Mouse (Mus musculus) lung, postnatal 0 days (tissue): ENCODE data around the gene Polr2e. TPM values are rescaled to one million over a fixed set of nuclear protein-coding genes. Genes with fewer than 3 reads are reported as not detected.
A peak's percentile ranks its signal among the peaks of the same experiment; 100 is the strongest.

Experiments used
- ATAC-seq: fragments of 200-750 bp; cut with Nextera tagmentation; 2 replicates; pipeline ENCODE4 v1.8.0; 2017; ENCODE audit warnings: moderate library complexity
- DNase-seq: peaks from one replicate; pipeline ENCODE4 v3.0.0-alpha.2; 2016; ENCODE audit warnings: low spot score
- H3K27ac ChIP-seq: fragments of 300-500 bp; sonication (generic); 2 replicates; pipeline ENCODE4 v1.5.1; 2014; ENCODE audit warnings: antibody characterized with exemption, mild to moderate bottlenecking, low read length, mixed read lengths
- H3K27me3 ChIP-seq: fragments of 300-500 bp; sonication (generic); replicated peaks from 2 replicates; pipeline ENCODE4 v1.6.1; 2014; ENCODE audit warnings: low read length, mixed read lengths; ENCODE audit not compliant: insufficient read depth
- H3K36me3 ChIP-seq: fragments of 300-500 bp; sonication (generic); 2 replicates; pipeline ENCODE4 v1.6.1; 2014; ENCODE audit warnings: low read length, mixed read lengths; ENCODE audit not compliant: insufficient read depth
- H3K4me1 ChIP-seq: fragments of 300-500 bp; sonication (generic); 2 replicates; pipeline ENCODE4 v1.6.1; 2014; ENCODE audit warnings: antibody characterized with exemption, low read depth, low read length, mixed read lengths; ENCODE audit not compliant: insufficient read depth
- H3K4me2 ChIP-seq: fragments of 300-500 bp; sonication (generic); replicated peaks from 2 replicates; pipeline ENCODE4 v1.6.1; 2014; ENCODE audit warnings: low read depth, mild to moderate bottlenecking, low read length, moderate library complexity, mixed read lengths
- H3K4me3 ChIP-seq: fragments of 300-500 bp; sonication (generic); 2 replicates; pipeline ENCODE4 v1.5.1; 2014; ENCODE audit warnings: low read depth, low read length
- H3K9ac ChIP-seq: fragments of 300-500 bp; sonication (generic); replicated peaks from 2 replicates; pipeline ENCODE4 v1.6.1; 2014; ENCODE audit warnings: low read depth, mild to moderate bottlenecking
- H3K9me3 ChIP-seq: fragments of 300-500 bp; sonication (generic); 2 replicates; pipeline ENCODE4 v1.6.1; 2016; ENCODE audit warnings: low read length, mixed read lengths
- CTCF ChIP-seq: IDR thresholded peaks from 2 replicates; pipeline ENCODE4 v1.5.1; 2016; ENCODE audit warnings: antibody characterized with exemption, mild to moderate bottlenecking
- EP300 ChIP-seq: IDR thresholded peaks from 2 replicates; pipeline ENCODE4 v1.6.1; 2016; ENCODE audit warnings: antibody characterized with exemption, mild to moderate bottlenecking, control low read depth
- WGBS: fragments of 180-500 bp; shearing (Covaris S2); extraction: QIAGEN DNeasy Blood & Tissue Kit; methylation state at CpG from one replicate; pipeline ENCODE4 v1.1.7; 2014; 5-methylcytosine and 5-hydroxymethylcytosine counted together
- polyA plus RNA-seq: library from polyadenylated mRNA; unstranded; fragments of >200 nt; fragmentation: Nextera tagmentation; extraction: Ambion mirVana; gene quantifications from 2 replicates; pipeline ENCODE4 v1.2.1, GENCODE M21; 2015

Gene Polr2e
- polyA plus RNA-seq, 1 experiment from 2014 or later = 202 TPM

DNA sequence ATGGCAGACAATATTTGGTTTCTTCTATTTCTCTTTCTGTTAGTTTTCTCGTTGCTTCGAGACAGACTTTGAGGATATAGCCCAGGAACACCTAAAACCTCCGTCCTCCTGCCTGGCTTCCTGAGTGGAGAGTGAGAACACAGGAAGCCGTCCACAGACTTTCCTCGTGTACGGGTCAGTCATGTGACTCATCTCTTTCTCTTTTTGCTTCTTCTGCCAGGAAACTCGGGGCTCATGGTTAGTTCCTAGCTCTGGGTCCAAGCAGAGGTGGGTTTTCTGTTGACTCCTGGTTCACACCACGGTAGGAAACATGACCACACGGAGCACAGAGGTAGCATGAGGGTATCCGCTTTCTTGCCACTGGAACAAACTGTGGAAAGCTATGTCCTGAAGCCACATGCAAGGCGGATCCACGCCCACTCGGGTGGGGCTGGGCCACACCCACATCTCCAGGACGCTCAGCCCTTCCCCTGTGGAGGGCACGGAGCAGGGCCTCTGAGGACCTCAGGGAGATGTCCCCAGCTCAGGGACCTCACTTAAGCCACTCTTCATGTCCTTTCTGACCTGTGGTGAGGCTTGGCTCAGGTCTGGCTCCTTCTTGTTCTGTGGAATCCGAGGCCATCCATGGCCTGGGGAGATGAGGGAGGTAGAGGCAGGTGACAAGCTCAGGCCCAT, 40.9 kb upstream of the Polr2e start:
- no peak overlapping the region for H3K9ac ChIP-seq
- no peak overlapping the region for H3K27ac ChIP-seq
- no peak for ATAC-seq
- H3K4me1 ChIP-seq = peaks cover 20% of the 10 kb centered on the region
- WGBS = 64% methylated on average over 16 of the region's 16 CpGs
- no peaks in the 10 kb centered on the region for H3K9me3 ChIP-seq
- H3K36me3 ChIP-seq = peaks cover 38% of the 10 kb centered on the region
- H3K27me3 ChIP-seq = no peaks in the 10 kb centered on the region
- no peak overlapping the region for H3K4me3 ChIP-seq
- no peak overlapping the region for H3K4me2 ChIP-seq
- TF ChIP-seq EP300 = no peak
- DNase-seq = no peak

DNA sequence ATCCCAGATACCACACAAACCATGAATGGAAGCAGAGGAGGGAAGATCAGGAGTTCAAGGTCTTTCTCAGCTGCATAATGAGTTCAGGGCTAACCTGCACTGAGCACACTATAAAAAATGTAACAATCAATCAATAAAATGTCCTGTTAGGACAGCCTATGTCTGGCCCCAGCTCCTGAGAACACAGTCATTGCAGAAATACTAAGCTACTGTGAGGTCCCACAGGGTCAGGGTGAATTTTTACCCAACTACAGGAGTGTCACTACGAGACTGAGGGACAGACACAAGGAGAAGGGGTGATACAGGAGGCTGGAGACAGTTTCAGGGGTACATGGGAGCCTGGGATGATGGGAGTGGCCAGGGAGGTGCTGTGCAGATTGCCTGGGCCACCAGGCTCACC, 38.8 kb upstream of the Polr2e start:
- peaks cover 23% of the 10 kb centered on the region for H3K4me1 ChIP-seq
- no peaks in the 10 kb centered on the region for H3K27me3 ChIP-seq
- H3K9ac ChIP-seq = no peak overlapping the region
- no peak overlapping the region for H3K4me2 ChIP-seq
- no peaks in the 10 kb centered on the region for H3K9me3 ChIP-seq
- no peak for TF ChIP-seq CTCF
- TF ChIP-seq EP300 = no peak
- 94% methylated on average over 1 of the region's 1 CpGs for WGBS
- no peak overlapping the region for H3K4me3 ChIP-seq
- H3K36me3 ChIP-seq = peaks cover 40% of the 10 kb centered on the region
- no peak overlapping the region for H3K27ac ChIP-seq
- ATAC-seq = no peak
- no peak for DNase-seq

DNA sequence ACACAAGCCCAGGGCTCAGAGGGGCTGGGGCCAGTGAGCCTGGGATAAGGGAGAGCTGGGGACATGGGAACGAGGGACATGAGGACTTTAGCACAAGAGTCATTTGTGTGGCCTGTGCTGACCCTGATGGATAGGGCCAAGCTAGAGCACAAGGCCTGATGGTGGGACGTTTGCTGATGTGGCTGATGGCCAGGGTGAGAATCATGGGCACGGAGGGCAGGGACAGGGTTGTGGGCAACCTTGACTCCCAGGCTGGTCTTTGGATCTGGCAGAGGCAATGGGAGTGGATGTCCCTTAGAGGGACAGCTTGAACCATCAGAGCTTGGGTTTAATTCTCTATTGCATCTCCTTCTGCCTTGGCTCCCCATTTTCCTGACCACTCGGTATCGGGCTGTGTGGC, 37.7 kb upstream of the Polr2e start:
- H3K4me1 ChIP-seq = peaks cover 33% of the 10 kb centered on the region
- WGBS = 89% methylated on average over 5 of the region's 5 CpGs
- DNase-seq (no peak), ATAC-seq (no peak)
- no peak overlapping the region for H3K27ac ChIP-seq
- H3K4me2 ChIP-seq = no peak overlapping the region
- H3K9me3 ChIP-seq = no peaks in the 10 kb centered on the region
- H3K27me3 ChIP-seq = no peaks in the 10 kb centered on the region
- H3K36me3 ChIP-seq = peaks cover 38% of the 10 kb centered on the region
- no peak overlapping the region for H3K9ac ChIP-seq
- TF ChIP-seq EP300 (no peak), CTCF (no peak)
- H3K4me3 ChIP-seq = no peak overlapping the region

DNA sequence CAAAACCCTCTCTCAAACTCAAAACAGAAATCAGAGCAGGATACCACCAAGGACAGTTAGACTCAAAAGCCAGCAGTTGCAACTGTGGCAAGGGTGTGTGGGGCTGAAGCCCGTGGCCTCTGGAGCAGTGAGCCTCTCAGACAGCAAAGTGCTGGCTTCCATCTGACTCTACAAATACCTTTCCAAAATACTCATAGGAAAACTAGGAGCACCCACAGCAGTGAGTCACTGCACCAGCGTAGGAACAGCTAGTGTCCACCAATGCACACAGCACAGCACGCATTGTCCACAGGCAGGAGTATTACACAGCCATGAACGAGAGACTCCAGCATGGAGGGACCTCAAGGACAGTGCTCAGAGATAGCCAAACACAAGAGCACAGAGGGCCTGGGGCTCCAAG, 36.8 kb upstream of the Polr2e start:
- ATAC-seq (no peak), DNase-seq (no peak)
- no peak for TF ChIP-seq CTCF
- Histone ChIP-seq H3K4me2 (no peak overlapping the region), H3K4me1 (peaks cover 42% of the 10 kb centered on the region), H3K27me3 (no peaks in the 10 kb centered on the region), H3K9me3 (no peaks in the 10 kb centered on the region), H3K9ac (no peak overlapping the region), H3K36me3 (peaks cover 30% of the 10 kb centered on the region), H3K27ac (peak overlapping the region; percentile 95; the same call in 1 of the 2 replicates), H3K4me3 (no peak overlapping the region)
- 86% methylated on average over 4 of the region's 4 CpGs for WGBS

DNA sequence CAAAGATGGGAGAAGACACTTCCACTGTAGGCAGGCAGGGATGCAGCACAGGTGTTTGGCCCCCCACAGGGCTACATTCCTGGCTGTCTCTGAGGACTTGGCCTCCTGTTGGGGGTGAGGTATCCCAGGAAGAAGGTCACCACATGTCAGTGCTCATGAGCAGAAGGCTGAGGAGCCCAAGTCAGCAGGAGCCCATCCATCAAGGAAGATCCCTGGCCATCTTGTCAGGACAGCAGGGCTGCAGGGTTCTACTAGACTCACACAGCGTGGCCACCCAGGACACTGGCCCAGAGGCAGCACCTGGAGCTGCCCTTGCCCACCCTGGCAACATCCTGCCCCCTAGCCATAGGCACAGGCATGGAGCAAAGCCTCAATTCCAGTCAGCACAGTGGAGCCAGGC, 36.3 kb upstream of the Polr2e start:
- DNase-seq (no peak), ATAC-seq (no peak)
- peak overlapping the region; percentile 95 for H3K27ac ChIP-seq
- WGBS = 82% methylated on average over 1 of the region's 1 CpGs
- no peak overlapping the region for H3K4me2 ChIP-seq
- H3K9ac ChIP-seq = no peak overlapping the region
- H3K36me3 ChIP-seq = peaks cover 26% of the 10 kb centered on the region
- H3K27me3 ChIP-seq = no peaks in the 10 kb centered on the region
- TF ChIP-seq EP300 (no peak), CTCF (peak; percentile 18; the same call in 1 of the 2 replicates)
- peaks cover 45% of the 10 kb centered on the region for H3K4me1 ChIP-seq
- no peak overlapping the region for H3K4me3 ChIP-seq
- H3K9me3 ChIP-seq = no peaks in the 10 kb centered on the region

DNA sequence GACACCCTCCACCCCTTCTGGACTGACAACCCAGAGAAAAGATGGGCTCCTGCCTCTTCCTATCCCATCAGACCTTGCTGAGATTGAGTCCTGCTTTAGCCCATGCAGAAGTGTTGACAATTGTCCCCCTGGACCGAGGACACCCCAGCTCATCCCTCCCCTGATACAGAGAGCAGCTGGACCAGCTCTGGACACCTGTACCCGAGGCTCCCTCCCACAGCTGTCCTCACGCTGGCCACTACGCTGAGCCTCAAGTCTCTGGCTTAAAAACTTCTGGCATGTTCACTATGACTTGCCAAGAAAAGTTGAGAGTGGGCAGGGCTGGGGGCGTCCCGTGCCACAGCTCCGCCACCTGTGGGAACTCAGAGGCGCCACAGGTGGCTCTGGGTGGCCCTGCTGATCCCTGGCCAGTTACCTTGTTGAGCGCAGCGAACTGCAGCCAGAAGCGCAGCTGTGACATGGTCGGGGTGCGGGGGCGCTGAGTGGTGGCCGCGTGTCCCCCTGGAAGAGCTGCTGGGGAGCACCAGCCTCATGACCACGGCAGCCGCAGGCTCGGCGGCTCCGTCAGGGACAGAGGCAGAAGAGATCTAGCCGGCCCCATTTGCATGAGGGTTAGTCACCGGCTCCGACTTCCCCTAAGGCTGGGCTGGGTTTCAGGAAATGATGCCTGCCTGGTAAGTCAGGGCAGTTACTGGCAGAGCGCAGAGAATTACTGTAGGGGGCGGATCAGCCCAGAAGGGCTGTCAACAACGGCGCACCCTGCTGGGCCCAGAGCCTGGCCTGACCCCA, 35.4 kb upstream of the Polr2e start:
- H3K4me3 ChIP-seq = peak overlapping the region; percentile 42
- peaks cover 18% of the 10 kb centered on the region; the same call in 1 of the 2 replicates for H3K36me3 ChIP-seq
- peaks cover 45% of the 10 kb centered on the region for H3K4me1 ChIP-seq
- peak; percentile 81 for TF ChIP-seq EP300
- TF ChIP-seq CTCF = peak; percentile 73
- 17% methylated on average over 28 of the region's 28 CpGs for WGBS
- ATAC-seq (peak; percentile 84), DNase-seq (peak; percentile 96)
- H3K27me3 ChIP-seq = no peaks in the 10 kb centered on the region
- no peaks in the 10 kb centered on the region for H3K9me3 ChIP-seq
- H3K4me2 ChIP-seq = peak overlapping the region; percentile 62
- peak overlapping the region; percentile 95 for H3K27ac ChIP-seq
- peak overlapping the region; percentile 60 for H3K9ac ChIP-seq
